Mouse (Mus musculus): ENCODE results near the gene Dact2.

GRCm38 (mm10) chr17:14239960-14240359 is 35.9 kb upstream of the Dact2 start:
- TF ChIP-seq CTCF (IDR thresholded peaks at IDR 0.05; ENCODE audit: extremely low read depth, insufficient read depth, insufficient read length, insufficient replicate concordance) (no peak), POLR2A (IDR thresholded peaks at IDR 0.05; ENCODE audit: low read depth, low read length) (no peak)

All from spleen, adult 2 months (tissue).